Mouse (Mus musculus) midbrain, embryonic 13.5 days (tissue): ENCODE results near the gene Wwox. TPM values are rescaled to one million over a fixed set of nuclear protein-coding genes. Genes with fewer than 3 reads are reported as not detected.
A peak's percentile ranks its signal among the peaks of the same experiment; 100 is the strongest.

Experiments
- ATAC-seq: fragments of 200-750 bp; cut with Nextera tagmentation; 2 replicates; pipeline ENCODE4 v1.8.0; 2017; ENCODE audit warnings: mild to moderate bottlenecking, moderate TSS enrichment, moderate library complexity
- H3K27ac ChIP-seq: fragments of 300-500 bp; sonication (generic); 2 replicates; pipeline ENCODE4 v1.5.1; 2015; ENCODE audit warnings: inconsistent platforms, mild to moderate bottlenecking, moderate library complexity
- H3K27me3 ChIP-seq: fragments of 300-500 bp; sonication (generic); 2 replicates; pipeline ENCODE4 v1.6.1; 2015; ENCODE audit warnings: mild to moderate bottlenecking, inconsistent platforms
- H3K36me3 ChIP-seq: fragments of 300-500 bp; sonication (generic); 2 replicates; pipeline ENCODE4 v1.6.1; 2015; ENCODE audit warnings: mild to moderate bottlenecking, inconsistent platforms
- H3K4me1 ChIP-seq: fragments of 300-500 bp; sonication (generic); replicated peaks from 2 replicates; pipeline ENCODE4 v1.6.1; 2015; ENCODE audit warnings: inconsistent platforms
- H3K4me2 ChIP-seq: fragments of 300-500 bp; sonication (generic); replicated peaks from 2 replicates; pipeline ENCODE4 v1.6.1; 2015; ENCODE audit warnings: moderate library complexity, mild to moderate bottlenecking, inconsistent platforms
- H3K4me3 ChIP-seq: fragments of 300-500 bp; sonication (generic); replicated peaks from 2 replicates; pipeline ENCODE4 v1.5.1; 2015; ENCODE audit warnings: mild to moderate bottlenecking, inconsistent platforms
- H3K9ac ChIP-seq: fragments of 300-500 bp; sonication (generic); replicated peaks from 2 replicates; pipeline ENCODE4 v1.6.1; 2015; ENCODE audit warnings: mild to moderate bottlenecking, inconsistent platforms
- H3K9me3 ChIP-seq: fragments of 300-500 bp; sonication (generic); 2 replicates; pipeline ENCODE4 v1.6.1; 2016; ENCODE audit warnings: mild to moderate bottlenecking, inconsistent platforms
- WGBS: fragments of 180-500 bp; shearing (Covaris S2); methylation state at CpG from one replicate; pipeline ENCODE4 v1.1.7; 2015; 5-methylcytosine and 5-hydroxymethylcytosine counted together
- polyA plus RNA-seq: library from polyadenylated mRNA; unstranded; fragments of >200 nt; fragmentation: Nextera tagmentation; extraction: Ambion mirVana; gene quantifications from 2 replicates; pipeline ENCODE4 v1.2.1, GENCODE M21; 2015

Wwox gene
- polyA plus RNA-seq, 1 experiment from 2014 or later: 12.4 TPM

DNA sequence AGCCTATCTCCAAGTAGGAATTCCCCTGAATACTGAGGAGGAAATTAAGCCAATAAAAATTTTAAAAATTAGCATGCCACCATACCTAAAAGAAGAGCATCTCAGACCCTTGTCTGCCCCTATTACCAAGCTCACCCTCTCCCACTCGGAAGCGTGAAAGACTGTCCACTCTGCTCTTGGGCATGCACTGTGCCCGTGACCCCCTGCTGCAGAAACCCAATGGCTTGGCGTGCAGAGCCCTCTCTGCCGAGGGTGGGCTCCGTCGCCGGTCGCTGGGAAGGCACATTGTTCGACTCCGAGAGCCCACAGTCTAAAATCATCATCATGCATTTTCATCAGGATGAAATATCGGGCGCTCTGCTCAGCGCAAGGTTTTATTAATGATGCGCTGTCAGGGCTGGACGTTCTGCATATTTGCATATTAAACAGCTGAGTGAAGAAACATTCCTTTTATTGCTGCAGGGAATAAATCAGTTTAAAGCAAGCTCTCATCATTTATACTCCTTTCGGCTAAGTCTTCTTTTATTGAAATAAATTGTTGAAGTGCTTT is 471.7 kb downstream of the Wwox start:
- H3K4me1 ChIP-seq: peaks cover 29% of the 10 kb centered on the region
- H3K9me3 ChIP-seq: no peaks in the 10 kb centered on the region
- WGBS: 27% methylated on average over 17 of the region's 17 CpGs
- H3K4me2 ChIP-seq: peak overlapping the region; percentile 43
- H3K4me3 ChIP-seq: 0 out of 2 replicates have a peak overlapping the region, but pooled peaks have one; percentile 5
- H3K27ac ChIP-seq: no peak overlapping the region
- peak; percentile 58; the same call in 1 of the 2 replicates for ATAC-seq
- H3K36me3 ChIP-seq: no peaks in the 10 kb centered on the region
- peak overlapping the region; percentile 55; the same call in 1 of the 2 replicates for H3K9ac ChIP-seq
- H3K27me3 ChIP-seq: peaks cover 16% of the 10 kb centered on the region; the same call in 1 of the 2 replicates

DNA sequence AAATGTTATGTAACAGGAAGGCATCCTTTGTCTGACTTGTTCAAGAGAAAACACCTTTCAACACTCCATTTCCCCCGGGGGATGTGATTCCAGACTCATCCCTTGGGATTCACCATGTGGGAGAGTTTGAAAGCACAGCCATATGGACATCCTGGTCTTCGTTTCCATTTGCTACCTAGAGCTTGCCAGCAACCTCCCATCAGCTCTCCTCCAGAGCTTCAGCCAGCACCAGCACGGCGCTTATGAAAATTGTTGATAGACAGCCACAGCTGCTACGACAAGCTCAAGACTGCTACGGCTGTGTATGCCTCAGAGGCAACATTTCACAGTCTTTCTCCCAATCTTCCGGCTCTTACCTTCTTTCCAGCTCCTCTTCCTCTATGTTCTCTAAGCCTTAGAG is 484.2 kb downstream of the Wwox start:
- no peak for ATAC-seq
- 83% methylated on average over 7 of the region's 7 CpGs for WGBS
- Histone ChIP-seq H3K4me2 (no peak overlapping the region), H3K27me3 (peaks cover 13% of the 10 kb centered on the region; the same call in 1 of the 2 replicates), H3K9me3 (no peaks in the 10 kb centered on the region), H3K4me3 (no peak overlapping the region), H3K27ac (no peak overlapping the region), H3K9ac (no peak overlapping the region), H3K4me1 (peaks cover 5% of the 10 kb centered on the region; the same call in 1 of the 2 replicates), H3K36me3 (no peaks in the 10 kb centered on the region)

DNA sequence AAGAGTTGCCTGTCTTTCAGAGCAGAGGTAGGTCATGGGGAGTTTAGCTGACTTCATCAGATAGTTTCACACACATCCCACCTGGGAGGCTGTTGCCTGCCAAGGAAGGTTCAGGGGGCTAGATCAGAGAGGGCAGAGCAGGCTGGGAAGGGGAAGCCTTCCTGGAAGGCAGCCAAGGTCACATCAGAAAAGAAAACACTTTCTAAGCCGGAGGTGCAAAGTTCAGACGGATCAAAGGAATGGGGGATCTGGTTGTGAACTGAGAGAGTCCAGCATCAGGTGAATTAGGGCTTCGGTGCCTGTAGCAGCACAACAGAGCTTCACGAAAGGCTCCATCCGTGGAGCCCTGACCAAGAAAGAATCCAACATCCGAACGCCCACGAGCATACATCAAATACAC is 488.0 kb downstream of the Wwox start:
- no peak overlapping the region for H3K4me3 ChIP-seq
- peaks cover 35% of the 10 kb centered on the region for H3K27me3 ChIP-seq
- H3K4me1 ChIP-seq: peaks cover 12% of the 10 kb centered on the region
- H3K27ac ChIP-seq: no peak overlapping the region
- H3K36me3 ChIP-seq: no peaks in the 10 kb centered on the region
- 84% methylated on average over 8 of the region's 8 CpGs for WGBS
- no peaks in the 10 kb centered on the region for H3K9me3 ChIP-seq
- H3K4me2 ChIP-seq: no peak overlapping the region
- ATAC-seq: no peak
- H3K9ac ChIP-seq: no peak overlapping the region

DNA sequence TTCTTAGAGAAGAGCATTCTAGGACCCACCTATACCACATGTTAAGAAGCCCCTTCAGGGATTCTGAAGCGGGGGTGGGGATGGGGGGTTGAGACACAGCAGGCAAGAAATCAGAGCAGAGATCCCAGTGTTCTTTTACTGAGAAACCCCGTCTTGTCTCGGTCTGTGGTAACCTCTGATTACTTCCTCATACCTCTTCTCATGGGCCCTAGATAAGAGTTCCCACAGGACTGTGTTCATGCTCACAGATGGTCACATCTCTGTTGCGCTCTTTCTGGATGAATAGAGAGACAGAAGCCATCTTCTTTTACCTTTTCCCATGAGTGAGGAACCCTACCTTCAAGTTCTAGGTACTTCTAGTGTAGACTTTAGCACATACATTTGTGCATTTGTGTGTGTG is 488.5 kb downstream of the Wwox start:
- no peak for ATAC-seq
- Histone ChIP-seq H3K9me3 (no peaks in the 10 kb centered on the region), H3K9ac (no peak overlapping the region), H3K4me2 (no peak overlapping the region), H3K4me3 (no peak overlapping the region), H3K36me3 (no peaks in the 10 kb centered on the region), H3K27me3 (peaks cover 35% of the 10 kb centered on the region), H3K4me1 (peaks cover 16% of the 10 kb centered on the region), H3K27ac (no peak overlapping the region)
- 94% methylated on average over 4 of the region's 4 CpGs for WGBS

DNA sequence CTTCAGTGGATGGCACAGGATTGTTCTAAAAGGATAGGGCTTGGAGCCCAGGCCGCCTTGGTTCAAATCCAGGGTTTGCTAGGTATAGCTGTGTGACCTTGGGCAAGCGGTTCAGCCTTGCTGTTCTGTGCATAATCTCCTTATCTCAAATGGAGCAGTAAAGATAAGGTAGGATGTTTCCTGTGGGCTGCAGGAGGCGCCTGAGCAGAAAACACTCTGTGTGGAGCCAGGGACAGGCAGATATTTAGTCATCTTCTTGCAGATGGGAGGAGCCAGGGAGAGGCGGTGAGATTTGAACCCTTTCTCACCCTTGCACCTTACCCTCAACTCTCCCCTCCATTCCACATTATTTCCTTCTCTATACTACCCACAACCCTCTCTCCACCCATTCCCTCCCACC is 490.1 kb downstream of the Wwox start:
- H3K27ac ChIP-seq: no peak overlapping the region
- peaks cover 14% of the 10 kb centered on the region for H3K4me1 ChIP-seq
- 86% methylated on average over 4 of the region's 4 CpGs for WGBS
- no peak for ATAC-seq
- no peak overlapping the region for H3K4me3 ChIP-seq
- H3K9me3 ChIP-seq: no peaks in the 10 kb centered on the region
- no peaks in the 10 kb centered on the region for H3K36me3 ChIP-seq
- peaks cover 35% of the 10 kb centered on the region for H3K27me3 ChIP-seq
- no peak overlapping the region for H3K9ac ChIP-seq
- no peak overlapping the region for H3K4me2 ChIP-seq

DNA sequence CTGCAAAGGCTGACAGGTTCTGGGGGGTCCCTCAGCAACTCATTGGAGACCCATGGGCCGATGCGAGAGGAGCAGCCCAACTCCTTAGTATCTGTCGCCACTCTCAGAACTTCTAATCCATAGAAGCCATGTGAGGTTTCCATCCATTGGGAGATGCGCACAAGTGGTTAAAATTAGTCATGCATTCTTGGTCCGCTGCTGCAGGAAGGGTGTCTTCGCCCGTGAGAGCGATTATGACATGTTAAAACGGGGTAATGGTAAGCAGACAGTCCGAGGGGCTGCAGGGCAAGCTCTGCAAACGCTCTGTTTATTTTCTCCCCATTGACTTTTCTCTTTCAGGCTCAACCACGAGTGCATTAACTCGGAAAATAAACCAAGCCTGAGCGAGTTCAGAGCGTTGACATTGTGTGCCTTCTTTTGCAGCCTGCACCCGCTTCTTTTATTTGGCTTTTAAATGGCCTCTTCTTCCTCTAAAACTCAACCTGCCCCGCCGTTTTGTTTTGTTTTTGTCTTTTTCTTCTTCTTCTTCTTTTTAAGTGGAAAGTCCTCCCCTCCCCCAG is 492.7 kb downstream of the Wwox start:
- H3K9ac ChIP-seq: no peak overlapping the region
- H3K4me1 ChIP-seq: peaks cover 20% of the 10 kb centered on the region
- H3K4me2 ChIP-seq: peak overlapping the region; percentile 36
- no peak overlapping the region for H3K4me3 ChIP-seq
- no peak overlapping the region for H3K27ac ChIP-seq
- 13% methylated on average over 18 of the region's 18 CpGs for WGBS
- H3K27me3 ChIP-seq: peaks cover 39% of the 10 kb centered on the region
- no peaks in the 10 kb centered on the region for H3K36me3 ChIP-seq
- H3K9me3 ChIP-seq: no peaks in the 10 kb centered on the region
- ATAC-seq: no peak

DNA sequence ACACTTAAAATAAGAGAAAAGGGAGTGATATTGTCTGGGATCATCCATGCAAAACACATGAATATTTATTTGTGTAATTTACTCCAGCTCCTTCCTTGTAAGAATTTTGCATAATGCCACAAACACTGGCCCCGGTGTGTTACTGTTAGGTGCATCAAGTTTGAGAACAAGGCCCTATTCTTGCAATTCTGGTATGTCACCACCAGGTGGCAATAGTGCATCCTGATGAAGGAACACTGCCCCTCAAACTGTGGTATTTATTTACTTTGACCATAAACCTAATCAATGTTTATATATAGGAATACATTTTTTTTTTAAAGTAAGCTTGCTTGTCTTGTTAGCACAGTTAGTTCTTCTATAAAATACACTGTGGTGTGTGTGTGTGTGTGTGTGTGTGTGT is 493.8 kb downstream of the Wwox start:
- 54% methylated on average over 1 of the region's 1 CpGs for WGBS
- Histone ChIP-seq H3K4me1 (peaks cover 25% of the 10 kb centered on the region), H3K27me3 (peaks cover 42% of the 10 kb centered on the region), H3K4me3 (no peak overlapping the region), H3K9me3 (no peaks in the 10 kb centered on the region), H3K9ac (no peak overlapping the region), H3K27ac (no peak overlapping the region), H3K4me2 (no peak overlapping the region), H3K36me3 (no peaks in the 10 kb centered on the region)
- ATAC-seq: no peak

DNA sequence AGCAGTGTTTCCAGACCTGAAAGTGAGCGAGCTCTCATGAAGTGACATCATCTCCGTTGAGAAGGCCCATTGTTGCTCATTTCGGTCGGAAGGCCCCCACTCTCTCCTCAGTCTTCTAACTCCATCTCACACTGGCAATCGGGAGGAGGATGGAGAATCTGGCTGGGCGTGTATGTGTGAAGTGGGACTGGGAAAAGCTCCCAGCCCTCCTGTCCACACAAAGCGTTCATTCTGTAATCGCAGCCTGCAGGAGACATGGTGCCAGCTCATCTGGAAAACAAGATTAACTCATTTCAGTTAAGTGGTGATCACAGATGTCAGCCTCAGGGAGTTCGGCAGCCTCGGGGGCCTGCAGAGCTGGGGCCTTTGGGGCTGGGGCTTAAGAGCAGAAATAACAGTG is 497.4 kb downstream of the Wwox start:
- Histone ChIP-seq H3K27me3 (peaks cover 34% of the 10 kb centered on the region), H3K9ac (no peak overlapping the region), H3K4me1 (peaks cover 23% of the 10 kb centered on the region), H3K4me2 (no peak overlapping the region), H3K36me3 (no peaks in the 10 kb centered on the region), H3K4me3 (no peak overlapping the region), H3K9me3 (no peaks in the 10 kb centered on the region), H3K27ac (no peak overlapping the region)
- peak; percentile 78 for ATAC-seq
- 7% methylated on average over 10 of the region's 10 CpGs for WGBS

DNA sequence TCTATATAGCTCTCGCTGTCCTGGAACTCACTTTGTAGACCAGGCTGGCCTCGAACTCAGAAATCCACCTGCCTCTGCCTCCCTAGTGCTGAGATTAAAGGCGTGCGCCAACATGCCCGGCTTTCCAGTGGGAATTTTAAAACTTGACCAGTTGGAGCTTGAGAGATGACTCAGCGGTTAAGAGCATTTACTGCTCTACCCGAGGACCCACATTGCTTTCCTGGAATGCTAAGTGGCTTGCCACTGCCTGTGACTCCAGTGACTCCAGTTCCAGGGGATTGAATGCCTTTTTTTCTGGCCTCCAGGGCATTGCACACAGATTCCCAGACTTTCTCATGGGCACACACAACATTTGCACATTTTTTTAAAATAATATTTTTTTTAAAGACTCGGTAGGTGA is 499.9 kb downstream of the Wwox start:
- Histone ChIP-seq H3K4me2 (no peak overlapping the region), H3K4me3 (no peak overlapping the region), H3K27ac (no peak overlapping the region), H3K4me1 (peaks cover 14% of the 10 kb centered on the region), H3K36me3 (no peaks in the 10 kb centered on the region), H3K9me3 (no peaks in the 10 kb centered on the region), H3K9ac (no peak overlapping the region), H3K27me3 (peaks cover 34% of the 10 kb centered on the region)
- 90% methylated on average over 8 of the region's 8 CpGs for WGBS
- ATAC-seq: no peak

DNA sequence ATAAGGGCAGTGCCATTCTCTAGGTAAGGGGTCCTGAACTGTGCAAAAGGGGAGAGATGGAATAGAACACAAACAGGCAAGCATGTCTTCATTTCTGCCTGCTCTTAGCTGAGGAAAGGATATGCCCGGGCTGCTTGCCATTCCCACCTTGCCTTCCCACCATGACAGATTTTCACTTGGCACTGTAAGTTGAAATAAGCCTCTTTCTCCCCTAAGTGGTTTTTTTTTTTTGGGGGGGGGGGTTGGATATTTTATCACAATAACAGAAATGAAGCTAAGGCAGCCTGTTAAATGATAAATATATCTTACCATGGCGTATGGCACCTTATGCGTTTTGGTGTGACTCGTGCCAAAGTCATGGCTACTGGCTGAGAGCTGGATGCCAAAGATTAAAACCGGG is 501.6 kb downstream of the Wwox start:
- peaks cover 24% of the 10 kb centered on the region for H3K27me3 ChIP-seq
- peaks cover 14% of the 10 kb centered on the region for H3K4me1 ChIP-seq
- H3K9ac ChIP-seq: no peak overlapping the region
- no peaks in the 10 kb centered on the region for H3K9me3 ChIP-seq
- no peak overlapping the region for H3K27ac ChIP-seq
- H3K4me2 ChIP-seq: no peak overlapping the region
- no peak overlapping the region for H3K4me3 ChIP-seq
- H3K36me3 ChIP-seq: no peaks in the 10 kb centered on the region
- WGBS: 95% methylated on average over 5 of the region's 5 CpGs
- ATAC-seq: no peak

DNA sequence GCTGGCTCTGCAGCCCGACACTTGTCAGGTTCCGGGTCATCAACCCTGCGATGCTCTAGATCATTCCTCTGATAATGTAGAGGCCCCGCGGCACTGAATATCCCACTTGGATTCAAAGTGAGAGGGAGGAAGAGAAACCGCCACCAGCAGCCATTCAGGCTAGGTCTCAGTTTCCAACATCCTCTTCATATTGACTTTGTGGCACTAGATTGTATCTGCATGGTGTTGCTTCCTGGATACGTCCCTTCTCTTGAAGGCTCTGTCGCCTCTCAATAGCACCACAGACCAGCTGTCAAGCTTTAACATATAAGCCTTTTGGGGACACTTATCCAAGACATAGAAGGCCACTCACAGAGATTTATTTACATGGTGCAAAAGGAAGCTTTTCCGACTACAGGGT is 502.2 kb downstream of the Wwox start:
- Histone ChIP-seq H3K27ac (no peak overlapping the region), H3K36me3 (no peaks in the 10 kb centered on the region)
- 94% methylated on average over 9 of the region's 9 CpGs for WGBS

DNA sequence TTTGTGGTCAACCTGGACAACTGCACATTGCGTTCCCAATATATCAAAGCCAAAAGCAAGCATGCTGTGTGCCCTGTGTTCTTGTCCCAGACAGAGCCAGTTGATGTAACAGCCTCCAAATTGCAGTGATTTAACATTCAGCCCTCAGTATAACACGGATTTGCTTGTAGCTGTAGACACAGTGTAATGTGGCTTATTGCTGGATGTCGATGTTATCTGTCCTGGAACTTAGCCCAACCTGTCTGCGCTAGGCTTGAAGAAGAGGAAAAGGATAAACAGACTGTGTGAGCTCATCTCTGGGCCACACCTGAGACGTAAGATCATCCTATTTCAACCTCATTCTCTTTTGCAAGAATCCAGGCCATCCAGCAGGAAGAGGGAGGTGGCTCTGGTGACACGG is 508.5 kb downstream of the Wwox start:
- no peaks in the 10 kb centered on the region for H3K4me1 ChIP-seq
- H3K9ac ChIP-seq: no peak overlapping the region
- H3K4me3 ChIP-seq: no peak overlapping the region
- H3K9me3 ChIP-seq: no peaks in the 10 kb centered on the region
- ATAC-seq: no peak
- 83% methylated on average over 6 of the region's 6 CpGs for WGBS
- H3K36me3 ChIP-seq: no peaks in the 10 kb centered on the region
- H3K4me2 ChIP-seq: no peak overlapping the region
- no peak overlapping the region for H3K27ac ChIP-seq
- H3K27me3 ChIP-seq: no peaks in the 10 kb centered on the region

More for the DNA sequence above, 502.2 kb downstream of the Wwox start:
- Histone ChIP-seq H3K4me1 (peaks cover 11% of the 10 kb centered on the region), H3K9ac (no peak overlapping the region), H3K27me3 (peaks cover 24% of the 10 kb centered on the region), H3K9me3 (no peaks in the 10 kb centered on the region), H3K4me2 (no peak overlapping the region), H3K4me3 (no peak overlapping the region)
- ATAC-seq: no peak
